Mouse (Mus musculus): ENCODE data around the gene Alkbh3. TPM values are rescaled to one million over a fixed set of nuclear protein-coding genes. Genes with fewer than 3 reads are reported as not detected.

The Alkbh3 gene
- polyA plus RNA-seq, 1 experiment from 2014 or later: 26.0 TPM

DNA sequence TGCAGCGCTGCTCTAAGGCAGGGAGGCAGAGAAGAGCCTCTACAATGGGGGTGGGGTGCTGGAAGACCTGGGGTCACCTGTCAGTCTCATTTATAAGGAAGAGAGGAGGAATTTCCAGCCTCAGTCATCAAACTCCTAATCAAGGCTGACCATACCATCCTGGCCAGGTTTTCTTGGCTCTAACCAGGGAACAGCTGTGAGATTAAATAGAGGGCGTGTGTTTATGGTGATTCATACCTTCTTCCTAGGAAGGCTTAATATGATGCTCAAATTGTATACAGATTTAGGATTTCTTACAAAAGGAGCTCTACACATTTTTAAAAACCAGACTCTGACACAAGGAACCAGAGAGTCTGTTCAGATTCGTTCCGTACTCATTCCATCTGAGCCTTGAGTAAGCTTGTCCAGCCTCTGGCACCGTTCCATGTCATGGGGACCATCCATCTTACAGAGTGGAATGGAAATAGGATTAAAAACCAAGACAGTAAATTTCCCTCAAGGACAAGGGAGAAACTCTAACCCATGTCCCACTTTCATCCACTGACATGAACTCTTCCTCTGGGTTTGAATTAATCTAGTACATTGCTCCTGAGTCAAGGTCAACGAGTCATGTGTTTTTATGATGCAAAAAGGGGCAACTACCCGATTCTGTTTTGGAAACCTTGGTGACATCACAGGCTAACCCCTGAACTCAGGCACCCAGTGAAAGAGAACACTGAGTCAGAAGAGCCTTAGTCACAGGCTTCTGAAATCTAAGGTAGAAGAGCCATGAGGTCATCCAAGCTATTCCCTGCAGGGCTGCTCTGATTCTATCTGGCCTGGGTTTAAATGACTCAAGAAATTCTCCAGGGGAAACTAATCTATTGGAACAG, 31.1 kb downstream of the Alkbh3 start:
- no peaks in the 10 kb centered on the region for H3K36me3 ChIP-seq (ENCODE audit: control insufficient read depth, insufficient read depth)
- no peaks in the 10 kb centered on the region for H3K9me3 ChIP-seq (replicated peaks; ENCODE audit: control insufficient read depth, low read length)
- H3K4me1 ChIP-seq (ENCODE audit: control insufficient read depth, low read depth, low read length): no peaks in the 10 kb centered on the region; the same call in 1 of the 2 replicates
- no peak overlapping the region for H3K27ac ChIP-seq (ENCODE audit: low read length)
- H3K4me3 ChIP-seq (ENCODE audit: low read depth, low read length): no peak overlapping the region
- no peak overlapping the region for H3K4me2 ChIP-seq (ENCODE audit: low read depth, low read length)
- WGBS (ENCODE audit: insufficient replicate concordance): 78% methylated on average over 7 of the region's 7 CpGs
- H3K9ac ChIP-seq (ENCODE audit: low read depth, low read length): no peak overlapping the region
- ATAC-seq (ENCODE audit: low read depth): no peak
- H3K27me3 ChIP-seq (ENCODE audit: control insufficient read depth, insufficient read depth, low read depth, low read length): no peaks in the 10 kb centered on the region

DNA sequence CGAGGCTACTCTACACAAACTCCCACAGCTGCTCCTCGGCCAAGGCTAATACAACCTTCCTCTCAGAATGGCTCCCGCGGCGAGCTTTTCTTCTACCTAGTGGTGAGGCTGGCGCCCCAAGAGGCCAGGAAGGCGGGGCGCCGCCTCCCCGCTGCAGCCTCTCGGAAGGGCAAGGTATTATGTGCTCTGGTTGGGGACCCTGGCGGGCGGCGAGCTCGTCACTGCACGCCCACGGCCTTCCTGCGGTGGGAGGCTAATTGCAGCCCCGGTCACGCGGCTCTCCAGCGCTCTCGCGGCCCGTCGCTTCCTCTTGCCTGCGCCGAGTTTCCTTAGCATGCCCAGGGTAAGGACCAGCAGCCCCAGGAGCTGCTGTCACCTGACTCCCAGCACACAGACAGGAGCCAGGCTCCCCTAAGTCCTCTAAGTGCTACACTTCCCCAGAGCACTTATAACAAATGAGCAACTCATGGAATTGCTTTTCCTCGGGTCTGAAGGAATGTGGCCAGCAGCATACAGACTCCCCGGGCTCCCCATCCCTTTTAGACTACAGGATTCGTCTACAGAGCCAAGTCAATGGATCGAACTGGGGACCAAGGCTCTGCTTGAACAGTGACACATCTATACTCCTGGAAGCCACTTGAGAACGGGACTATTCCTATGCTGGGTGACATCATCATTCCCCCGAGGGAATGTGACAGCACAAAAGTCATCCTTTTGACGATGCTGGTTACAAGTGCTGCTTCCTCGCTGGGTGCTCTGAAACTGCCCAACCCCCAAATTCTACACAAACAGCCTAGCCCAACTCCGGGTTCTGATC, 34.0 kb downstream of the Alkbh3 start:
- H3K4me2 ChIP-seq (ENCODE audit: low read depth, low read length): peak overlapping the region; percentile 52
- H3K9ac ChIP-seq (ENCODE audit: low read depth, low read length): no peak overlapping the region
- peak; percentile 50; the same call in 1 of the 2 replicates for ATAC-seq (ENCODE audit: low read depth)
- WGBS (ENCODE audit: insufficient replicate concordance): 4% methylated on average over 37 of the region's 37 CpGs
- no peaks in the 10 kb centered on the region; the same call in 1 of the 2 replicates for H3K4me1 ChIP-seq (ENCODE audit: control insufficient read depth, low read depth, low read length)
- H3K27ac ChIP-seq (ENCODE audit: low read length): no peak overlapping the region
- H3K27me3 ChIP-seq (ENCODE audit: control insufficient read depth, insufficient read depth, low read depth, low read length): no peaks in the 10 kb centered on the region
- no peaks in the 10 kb centered on the region for H3K36me3 ChIP-seq (ENCODE audit: control insufficient read depth, insufficient read depth)
- peak overlapping the region; percentile 27 for H3K4me3 ChIP-seq (ENCODE audit: low read depth, low read length)
- H3K9me3 ChIP-seq (replicated peaks; ENCODE audit: control insufficient read depth, low read length): no peaks in the 10 kb centered on the region

DNA sequence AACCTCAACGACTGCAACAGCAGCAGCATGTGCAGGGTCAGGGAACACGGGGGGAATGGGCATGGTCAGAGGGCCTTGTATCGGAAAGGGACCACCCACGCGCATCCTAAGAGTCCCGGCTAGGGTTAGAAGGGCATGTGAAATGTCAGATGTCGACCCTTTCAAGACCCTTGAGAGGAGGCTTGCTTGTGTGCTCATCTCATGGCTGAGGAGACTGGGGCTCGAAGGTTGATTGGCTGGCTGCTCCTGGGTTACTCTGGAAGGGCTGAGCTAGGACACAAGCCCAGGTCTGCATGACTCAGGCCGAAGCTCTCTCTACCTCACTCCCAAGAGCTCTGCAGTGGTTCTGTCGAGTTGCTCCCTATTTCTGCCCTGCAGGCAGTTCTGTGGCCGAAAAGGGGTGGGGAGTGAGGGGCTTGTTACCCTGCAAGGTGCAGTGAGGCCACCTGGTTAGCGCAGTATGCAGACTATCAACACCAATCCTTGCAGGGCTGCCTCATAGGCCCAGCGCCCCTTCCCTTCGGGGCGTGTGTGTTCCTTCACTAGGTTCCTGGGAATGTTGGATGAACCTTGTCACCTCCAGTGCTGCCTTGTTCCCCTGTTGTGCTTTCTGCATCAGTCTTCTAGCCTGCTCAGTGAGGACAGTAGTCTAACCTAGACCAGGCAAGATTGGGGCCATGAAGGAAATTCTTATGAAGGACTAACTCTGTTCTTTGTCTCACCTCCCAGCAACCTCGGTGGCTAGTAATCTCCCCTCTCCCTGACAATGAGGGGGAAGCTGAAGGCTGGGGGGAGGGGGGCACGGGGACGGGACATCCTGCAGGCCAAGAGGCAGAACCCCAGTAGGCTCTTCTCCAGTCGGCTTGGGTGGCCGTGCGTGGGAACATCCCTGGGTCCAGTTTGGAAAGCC, 34.8 kb downstream of the Alkbh3 start:
- peak overlapping the region; percentile 52 for H3K4me2 ChIP-seq (ENCODE audit: low read depth, low read length)
- no peak overlapping the region for H3K4me3 ChIP-seq (ENCODE audit: low read depth, low read length)
- no peak overlapping the region for H3K9ac ChIP-seq (ENCODE audit: low read depth, low read length)
- no peak for ATAC-seq (ENCODE audit: low read depth)
- H3K36me3 ChIP-seq (ENCODE audit: control insufficient read depth, insufficient read depth): no peaks in the 10 kb centered on the region
- no peaks in the 10 kb centered on the region; the same call in 1 of the 2 replicates for H3K4me1 ChIP-seq (ENCODE audit: control insufficient read depth, low read depth, low read length)
- no peak overlapping the region for H3K27ac ChIP-seq (ENCODE audit: low read length)
- 33% methylated on average over 21 of the region's 21 CpGs for whole genome bisulfite sequencing (ENCODE audit: insufficient replicate concordance)
- H3K9me3 ChIP-seq (replicated peaks; ENCODE audit: control insufficient read depth, low read length): no peaks in the 10 kb centered on the region
- H3K27me3 ChIP-seq (ENCODE audit: control insufficient read depth, insufficient read depth, low read depth, low read length): no peaks in the 10 kb centered on the region

DNA sequence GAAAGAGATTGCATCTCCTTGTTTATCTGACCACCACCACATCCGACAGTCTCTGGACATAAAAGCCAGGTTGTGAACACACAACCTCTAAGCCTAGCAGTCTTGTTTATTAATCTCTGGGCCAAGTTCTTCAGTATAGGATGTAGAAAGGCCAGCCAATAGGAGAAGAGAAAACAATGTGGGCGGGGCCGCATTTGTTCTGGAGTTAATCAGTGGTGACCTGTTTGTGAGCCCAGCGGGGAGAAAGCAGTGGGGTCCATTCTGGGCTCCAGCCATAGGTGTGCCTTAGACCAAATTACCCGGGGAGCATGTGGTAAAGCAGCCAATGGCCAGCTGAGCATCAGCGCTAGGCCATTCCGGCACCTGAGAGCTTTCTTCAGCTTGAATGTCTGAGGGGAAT, 35.6 kb downstream of the Alkbh3 start:
- H3K27me3 ChIP-seq (ENCODE audit: control insufficient read depth, insufficient read depth, low read depth, low read length): no peaks in the 10 kb centered on the region
- H3K27ac ChIP-seq (ENCODE audit: low read length): no peak overlapping the region
- no peaks in the 10 kb centered on the region for H3K36me3 ChIP-seq (ENCODE audit: control insufficient read depth, insufficient read depth)
- H3K4me1 ChIP-seq (ENCODE audit: control insufficient read depth, low read depth, low read length): no peaks in the 10 kb centered on the region; the same call in 1 of the 2 replicates
- no peak overlapping the region for H3K4me2 ChIP-seq (ENCODE audit: low read depth, low read length)
- ATAC-seq (ENCODE audit: low read depth): no peak
- H3K9ac ChIP-seq (ENCODE audit: low read depth, low read length): no peak overlapping the region
- no peaks in the 10 kb centered on the region for H3K9me3 ChIP-seq (replicated peaks; ENCODE audit: control insufficient read depth, low read length)
- H3K4me3 ChIP-seq (ENCODE audit: low read depth, low read length): no peak overlapping the region
- 53% methylated on average over 7 of the region's 7 CpGs for WGBS (ENCODE audit: insufficient replicate concordance)

DNA sequence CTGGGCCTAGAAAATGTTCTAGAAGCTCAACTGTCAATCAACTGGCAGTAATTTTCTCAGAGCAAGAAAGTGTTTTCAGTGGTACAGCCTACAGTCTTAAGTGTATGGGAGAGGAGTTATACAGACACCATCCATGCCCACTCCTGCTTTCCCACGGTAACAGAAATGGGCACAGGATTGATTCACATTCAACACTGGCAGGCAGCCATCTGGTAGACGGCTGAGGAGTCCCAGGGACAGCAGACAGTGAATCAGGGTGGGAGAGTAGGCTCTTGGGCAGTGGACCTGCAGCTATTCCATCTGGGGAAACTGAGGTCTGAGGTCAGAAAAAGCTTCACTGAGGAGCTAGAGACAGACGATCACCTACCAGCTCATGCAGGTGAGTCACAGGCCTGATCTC, 39.0 kb downstream of the Alkbh3 start:
- WGBS (ENCODE audit: insufficient replicate concordance): 48% methylated on average over 3 of the region's 3 CpGs
- no peaks in the 10 kb centered on the region for H3K27me3 ChIP-seq (ENCODE audit: control insufficient read depth, insufficient read depth, low read depth, low read length)
- no peak for ATAC-seq (ENCODE audit: low read depth)
- H3K9me3 ChIP-seq (replicated peaks; ENCODE audit: control insufficient read depth, low read length): no peaks in the 10 kb centered on the region
- no peaks in the 10 kb centered on the region; the same call in 1 of the 2 replicates for H3K4me1 ChIP-seq (ENCODE audit: control insufficient read depth, low read depth, low read length)
- no peak overlapping the region for H3K27ac ChIP-seq (ENCODE audit: low read length)
- no peak overlapping the region for H3K4me2 ChIP-seq (ENCODE audit: low read depth, low read length)
- no peaks in the 10 kb centered on the region for H3K36me3 ChIP-seq (ENCODE audit: control insufficient read depth, insufficient read depth)
- H3K4me3 ChIP-seq (ENCODE audit: low read depth, low read length): no peak overlapping the region
- no peak overlapping the region for H3K9ac ChIP-seq (ENCODE audit: low read depth, low read length)

DNA sequence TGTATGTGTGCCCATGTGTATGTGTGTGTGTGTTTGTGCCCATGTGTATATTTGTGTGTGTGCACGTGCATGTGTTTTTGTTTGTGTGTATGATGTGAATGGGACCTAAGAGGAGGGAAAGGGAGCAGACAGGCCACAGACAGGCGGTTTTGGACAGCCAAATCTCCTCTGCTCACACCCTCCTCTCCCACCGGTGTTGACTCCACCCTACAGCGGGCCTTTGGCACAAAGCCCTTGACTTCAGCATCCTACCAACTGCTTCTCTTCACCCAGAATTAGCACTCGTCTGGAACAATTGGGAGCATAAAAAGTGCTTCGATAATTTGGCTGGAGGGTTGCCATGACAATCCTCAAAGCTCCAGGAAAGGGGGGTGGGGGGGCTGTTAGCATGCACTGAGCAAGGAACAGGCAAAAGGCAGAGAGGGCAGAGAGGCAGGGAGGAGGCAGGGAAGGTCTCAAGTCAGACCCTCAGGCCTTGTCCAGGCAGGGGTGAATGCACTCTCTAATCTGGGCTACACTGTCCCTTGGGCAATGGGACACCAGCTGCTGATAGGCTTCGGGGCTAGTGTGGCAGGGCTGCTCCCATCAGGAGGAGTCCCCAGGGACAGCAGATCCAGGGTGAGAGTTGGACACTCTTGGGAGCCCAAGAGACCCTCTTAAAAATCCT, 46.0 kb downstream of the Alkbh3 start:
- Histone ChIP-seq H3K27ac (ENCODE audit: low read length) (no peak overlapping the region), H3K27me3 (ENCODE audit: control insufficient read depth, insufficient read depth, low read depth, low read length) (no peaks in the 10 kb centered on the region), H3K9ac (ENCODE audit: low read depth, low read length) (no peak overlapping the region), H3K9me3 (replicated peaks; ENCODE audit: control insufficient read depth, low read length) (no peaks in the 10 kb centered on the region), H3K36me3 (ENCODE audit: control insufficient read depth, insufficient read depth) (no peaks in the 10 kb centered on the region), H3K4me3 (ENCODE audit: low read depth, low read length) (no peak overlapping the region), H3K4me1 (ENCODE audit: control insufficient read depth, low read depth, low read length) (no peaks in the 10 kb centered on the region), H3K4me2 (ENCODE audit: low read depth, low read length) (no peak overlapping the region)
- ATAC-seq (ENCODE audit: low read depth): no peak
- WGBS (ENCODE audit: insufficient replicate concordance): 66% methylated on average over 7 of the region's 7 CpGs

DNA sequence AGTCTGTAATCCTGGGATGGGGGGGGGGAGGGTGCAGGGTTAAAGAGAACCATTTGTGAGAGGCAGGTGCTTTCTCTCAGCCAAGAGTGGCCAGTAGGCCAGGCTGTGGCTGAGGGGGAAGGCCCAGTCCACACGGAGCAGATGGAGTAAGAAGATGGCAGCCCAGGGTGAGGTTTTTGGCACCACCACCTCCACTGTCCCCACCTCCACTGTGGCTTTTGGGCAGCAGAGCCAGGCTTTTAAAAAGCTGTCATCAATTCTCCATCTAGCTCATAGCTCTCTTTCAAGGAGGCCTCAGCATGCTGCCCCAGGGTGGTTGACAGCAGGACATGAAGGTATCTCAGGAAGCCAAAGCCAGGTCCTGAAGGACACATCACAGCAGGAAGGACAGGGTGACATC, 46.8 kb downstream of the Alkbh3 start:
- ATAC-seq (ENCODE audit: low read depth): no peak
- Histone ChIP-seq H3K36me3 (ENCODE audit: control insufficient read depth, insufficient read depth) (no peaks in the 10 kb centered on the region), H3K4me2 (ENCODE audit: low read depth, low read length) (no peak overlapping the region), H3K27me3 (ENCODE audit: control insufficient read depth, insufficient read depth, low read depth, low read length) (no peaks in the 10 kb centered on the region), H3K4me3 (ENCODE audit: low read depth, low read length) (no peak overlapping the region), H3K4me1 (ENCODE audit: control insufficient read depth, low read depth, low read length) (no peaks in the 10 kb centered on the region), H3K27ac (ENCODE audit: low read length) (no peak overlapping the region), H3K9ac (ENCODE audit: low read depth, low read length) (no peak overlapping the region), H3K9me3 (replicated peaks; ENCODE audit: control insufficient read depth, low read length) (no peaks in the 10 kb centered on the region)
- WGBS (ENCODE audit: insufficient replicate concordance): 67% methylated on average over 1 of the region's 1 CpGs

DNA sequence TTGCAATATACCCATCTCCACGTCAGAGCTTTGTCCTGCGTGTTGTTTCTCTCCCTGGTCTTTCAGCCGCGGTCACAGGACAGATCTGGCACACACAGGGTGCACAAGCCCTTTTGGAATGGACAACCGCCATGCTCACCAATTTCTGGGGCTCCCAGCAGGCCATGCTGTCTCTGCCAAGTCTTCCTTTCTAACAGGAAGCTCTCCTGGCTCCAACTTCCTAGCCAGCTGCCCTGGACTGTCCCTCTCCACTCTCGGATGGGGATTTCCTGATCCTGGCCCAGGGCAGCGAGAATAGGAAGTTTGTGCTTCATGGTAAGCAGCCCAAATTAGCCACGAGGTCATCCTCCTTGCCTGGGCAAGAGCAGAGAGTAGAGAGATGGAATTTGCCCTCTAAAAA, 48.9 kb downstream of the Alkbh3 start:
- 44% methylated on average over 8 of the region's 8 CpGs for WGBS (ENCODE audit: insufficient replicate concordance)

More for the DNA sequence above, 48.9 kb downstream of the Alkbh3 start:
- peaks cover 18% of the 10 kb centered on the region for H3K27me3 ChIP-seq (ENCODE audit: control insufficient read depth, insufficient read depth, low read depth, low read length)
- H3K4me1 ChIP-seq (ENCODE audit: control insufficient read depth, low read depth, low read length): no peaks in the 10 kb centered on the region
- H3K9me3 ChIP-seq (replicated peaks; ENCODE audit: control insufficient read depth, low read length): no peaks in the 10 kb centered on the region
- no peak overlapping the region for H3K4me3 ChIP-seq (ENCODE audit: low read depth, low read length)
- no peak for ATAC-seq (ENCODE audit: low read depth)
- H3K27ac ChIP-seq (ENCODE audit: low read length): no peak overlapping the region
- no peaks in the 10 kb centered on the region for H3K36me3 ChIP-seq (ENCODE audit: control insufficient read depth, insufficient read depth)
- no peak overlapping the region for H3K9ac ChIP-seq (ENCODE audit: low read depth, low read length)
- no peak overlapping the region for H3K4me2 ChIP-seq (ENCODE audit: low read depth, low read length)
